Mouse (Mus musculus): ENCODE data around the gene Xntrpc. TPM values are rescaled to one million over a fixed set of nuclear protein-coding genes. Genes with fewer than 3 reads are reported as not detected.
A peak's percentile ranks its signal among the peaks of the same experiment; 100 is the strongest.

The Xntrpc gene
- total RNA-seq, 2 experiments from 2014 or later = 2.6 to 3.0 TPM

- Histone ChIP-seq H3K27ac (no peak overlapping the region), H3K4me3 (no peak overlapping the region)
- TF ChIP-seq CTCF (IDR thresholded peaks at IDR 0.05) = no peak
- intact Hi-C loops (cut with DNase I) = no loop called here
- no peak for DNase-seq (ENCODE audit: extremely low spot score in 1 of 2, low spot score in 2 of 2)
Measured at GRCm38 (mm10) chr7:102109746-102110145, 44.2 kb downstream of the Xntrpc start.

- TF ChIP-seq CTCF (IDR thresholded peaks at IDR 0.05) = no peak
- no peak for DNase-seq (ENCODE audit: extremely low spot score in 1 of 2, low spot score in 2 of 2)
- intact Hi-C loops (cut with DNase I) = no loop called here
- H3K4me3 ChIP-seq = no peak overlapping the region
- H3K27ac ChIP-seq = no peak overlapping the region
Measured at GRCm38 (mm10) chr7:102113151-102113729, 47.7 kb downstream of the Xntrpc start.

GRCm38 (mm10) chr7:102116579-102117331 lies 51.2 kb downstream of the Xntrpc start, which contains the start of gene Chrna10:
Chrna10 (minus strand) TSS chr7:102116828.
- Histone ChIP-seq H3K27ac (no peak within 1 kb of the TSS), H3K4me3 (no peak within 1 kb of the TSS)
- DNase-seq (ENCODE audit: extremely low spot score in 1 of 2, low spot score in 2 of 2) = no peak
- intact Hi-C loops (cut with DNase I) = no loop called here
- no peak for TF ChIP-seq CTCF (IDR thresholded peaks at IDR 0.05)

- no peak for DNase-seq (ENCODE audit: extremely low spot score in 1 of 2, low spot score in 2 of 2)
- H3K4me3 ChIP-seq = no peak overlapping the region
- no peak for TF ChIP-seq CTCF (IDR thresholded peaks at IDR 0.05)
- intact Hi-C loops (cut with DNase I) = no loop called here
- H3K27ac ChIP-seq = no peak overlapping the region
Measured at GRCm38 (mm10) chr7:102117382-102117781, 51.9 kb downstream of the Xntrpc start.

GRCm38 (mm10) chr7:102120326-102120725 lies 54.8 kb downstream of the Xntrpc start:
- TF ChIP-seq CTCF (IDR thresholded peaks at IDR 0.05) = no peak
- no peak for DNase-seq (ENCODE audit: extremely low spot score in 1 of 2, low spot score in 2 of 2)
- Histone ChIP-seq H3K4me3 (no peak overlapping the region), H3K27ac (no peak overlapping the region)
- intact Hi-C loops (cut with DNase I) = loop anchor here (5.0 kb wide), 1 partner anchor 37 kb away; no protein-coding TSS in a partner anchor

GRCm38 (mm10) chr7:102132395-102132794 lies 66.9 kb downstream of the Xntrpc start:
- DNase-seq (ENCODE audit: extremely low spot score in 1 of 2, low spot score in 2 of 2) = no peak
- Histone ChIP-seq H3K4me3 (no peak overlapping the region), H3K27ac (no peak overlapping the region)
- no peak for TF ChIP-seq CTCF (IDR thresholded peaks at IDR 0.05)
- intact Hi-C loops (cut with DNase I) = no loop called here

- TF ChIP-seq CTCF (IDR thresholded peaks at IDR 0.05) = peak; percentile 57
- intact Hi-C loops (cut with DNase I) = loop anchor here (5.0 kb wide), 1 partner anchor 35 kb away; no protein-coding TSS in a partner anchor
- no peak overlapping the region for H3K4me3 ChIP-seq
- no peak for DNase-seq (ENCODE audit: extremely low spot score in 1 of 2, low spot score in 2 of 2)
- H3K27ac ChIP-seq = no peak overlapping the region
Measured at GRCm38 (mm10) chr7:102137464-102137863, 72.0 kb downstream of the Xntrpc start.

- intact Hi-C loops (cut with DNase I) = loop anchor here (5.0 kb wide), 1 partner anchor 34 kb away; no protein-coding TSS in a partner anchor
- Histone ChIP-seq H3K4me3 (no peak overlapping the region), H3K27ac (no peak overlapping the region)
- TF ChIP-seq CTCF (IDR thresholded peaks at IDR 0.05) = no peak
- no peak for DNase-seq (ENCODE audit: extremely low spot score in 1 of 2, low spot score in 2 of 2)
Measured at GRCm38 (mm10) chr7:102137898-102138297, 72.4 kb downstream of the Xntrpc start.

Other genes with a start within 250 kb of the Xntrpc start
- not detected for gene Phox2a, start 247.4 kb upstream of the Xntrpc start, total RNA-seq (2021)
- gene Inppl1, start 227.5 kb upstream of the Xntrpc start, total RNA-seq (2021) = 10 to 100 TPM; 28.1 to 34.7 TPM
- gene Folr2, start 208.5 kb upstream of the Xntrpc start, total RNA-seq (2021) = not detected
- gene Anapc15, start 202.0 kb upstream of the Xntrpc start, total RNA-seq (2021) = 10 to 100 TPM; 31.4 to 32.6 TPM
- 1 to 10 TPM; 1.1 to 1.8 TPM for gene Folr1, start 194.9 kb upstream of the Xntrpc start, total RNA-seq (2021)
- gene Lamtor1, start 159.8 kb upstream of the Xntrpc start, total RNA-seq (2021) = 10 to 100 TPM; 87.9 to 90.9 TPM
- gene Tomt, start 159.4 kb upstream of the Xntrpc start, total RNA-seq (2021) = not detected
- 1 to 10 TPM; 4.0 to 4.8 TPM for gene Lrrc51, start 131.8 kb upstream of the Xntrpc start, total RNA-seq (2021)
- gene Numa1, start 131.6 kb upstream of the Xntrpc start, total RNA-seq (2021) = 100 to 1,000 TPM in 1 of 2 experiments, 10 to 100 TPM in 1; 96.8 to 101 TPM
- 10 to 100 TPM in 1 of 2 experiments, 1 to 10 TPM in 1; 8.5 to 10.2 TPM for gene Il18bp, start 47.0 kb upstream of the Xntrpc start, total RNA-seq (2021)
- gene Rnf121, start 244 bp upstream of the Xntrpc start, total RNA-seq (2021) = 10 to 100 TPM; 51.1 to 53.9 TPM
- gene Xndc1, start 202 bp upstream of the Xntrpc start, total RNA-seq (2021) = 10 to 100 TPM; 25.6 to 28.2 TPM
- gene Trpc2, start 17.4 kb downstream of the Xntrpc start, total RNA-seq (2021) = under 1 TPM in 1 of 2 experiments, not detected in 1; 0.91 TPM
- not detected for gene Art1, start 36.0 kb downstream of the Xntrpc start, total RNA-seq (2021)
- gene Art5, start 43.8 kb downstream of the Xntrpc start, total RNA-seq (2021) = not detected
- under 1 TPM; 0.14 to 0.40 TPM for gene Chrna10, start 51.1 kb downstream of the Xntrpc start, total RNA-seq (2021)
- 10 to 100 TPM; 41.6 to 45.3 TPM for gene Nup98, start 144.5 kb downstream of the Xntrpc start, total RNA-seq (2021)
- gene Pgap2, start 144.5 kb downstream of the Xntrpc start, total RNA-seq (2021) = 10 to 100 TPM; 23.1 to 24.6 TPM
- gene Rhog, start 190.3 kb downstream of the Xntrpc start, total RNA-seq (2021) = 10 to 100 TPM; 19.2 to 21.7 TPM
- gene Stim1, start 202.1 kb downstream of the Xntrpc start, total RNA-seq (2021) = 10 to 100 TPM; 79.9 to 85.5 TPM

Measured in left cerebral cortex, adult 2 months (tissue).